Mouse (Mus musculus) bone marrow, adult 2 months (tissue): Measurements from ENCODE around the gene Tbx4.

Source experiments
- CTCF ChIP-seq: fragments of 200-500 bp; IDR thresholded peaks from 2 replicates; pipeline ENCODE4 v1.5.1; 2011; ENCODE audit warnings: low read length, control low read depth; ENCODE audit not compliant: control insufficient read depth, insufficient read depth
- POLR2A ChIP-seq: fragments of 200-500 bp; IDR thresholded peaks from 2 replicates; pipeline ENCODE4 v1.6.1; 2011; ENCODE audit warnings: low read depth, mild to moderate bottlenecking, control low read depth, low read length, borderline replicate concordance; ENCODE audit not compliant: control insufficient read depth

DNA sequence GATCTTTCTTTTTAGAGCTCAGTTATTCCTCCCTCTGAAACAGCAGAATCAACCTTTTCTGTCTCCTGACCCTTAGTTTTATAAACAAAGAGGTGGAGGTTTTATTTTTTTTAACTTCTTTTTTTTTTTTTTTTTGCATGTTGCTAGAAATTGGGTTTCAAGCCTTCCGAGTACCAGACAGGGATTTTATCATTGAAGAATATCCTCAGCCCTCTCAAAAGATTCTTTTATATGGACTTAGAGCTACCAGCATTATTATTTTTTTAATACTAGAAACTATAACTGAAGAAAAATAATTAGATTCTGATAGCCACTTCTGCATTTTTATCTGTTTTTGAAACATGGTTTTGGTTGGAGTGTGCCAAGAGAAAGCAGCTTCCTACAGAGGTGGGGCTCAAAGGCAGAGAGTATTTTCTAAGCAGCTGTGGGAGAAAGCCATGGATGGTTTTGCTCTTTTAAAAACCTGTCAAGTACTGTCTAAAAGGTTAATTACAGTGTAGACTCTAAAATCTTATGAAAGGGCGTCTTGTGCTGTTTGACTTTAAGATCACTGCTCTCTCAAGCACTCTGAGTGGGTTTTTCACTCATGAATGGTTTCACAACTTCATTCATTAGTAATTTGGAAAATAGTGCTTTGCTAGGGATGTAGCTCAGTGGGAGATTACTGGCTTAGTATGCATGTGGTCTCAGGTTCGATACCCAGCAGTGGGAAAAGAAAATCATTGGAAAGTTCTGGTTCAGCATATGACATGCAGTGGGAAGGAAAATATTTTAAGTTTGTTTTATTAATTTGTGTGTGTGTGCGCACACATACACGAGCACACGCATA is 70.9 kb downstream of the Tbx4 start:
- no peak for TF ChIP-seq POLR2A
- TF ChIP-seq CTCF = no peak
